In the genomic region with DNA sequence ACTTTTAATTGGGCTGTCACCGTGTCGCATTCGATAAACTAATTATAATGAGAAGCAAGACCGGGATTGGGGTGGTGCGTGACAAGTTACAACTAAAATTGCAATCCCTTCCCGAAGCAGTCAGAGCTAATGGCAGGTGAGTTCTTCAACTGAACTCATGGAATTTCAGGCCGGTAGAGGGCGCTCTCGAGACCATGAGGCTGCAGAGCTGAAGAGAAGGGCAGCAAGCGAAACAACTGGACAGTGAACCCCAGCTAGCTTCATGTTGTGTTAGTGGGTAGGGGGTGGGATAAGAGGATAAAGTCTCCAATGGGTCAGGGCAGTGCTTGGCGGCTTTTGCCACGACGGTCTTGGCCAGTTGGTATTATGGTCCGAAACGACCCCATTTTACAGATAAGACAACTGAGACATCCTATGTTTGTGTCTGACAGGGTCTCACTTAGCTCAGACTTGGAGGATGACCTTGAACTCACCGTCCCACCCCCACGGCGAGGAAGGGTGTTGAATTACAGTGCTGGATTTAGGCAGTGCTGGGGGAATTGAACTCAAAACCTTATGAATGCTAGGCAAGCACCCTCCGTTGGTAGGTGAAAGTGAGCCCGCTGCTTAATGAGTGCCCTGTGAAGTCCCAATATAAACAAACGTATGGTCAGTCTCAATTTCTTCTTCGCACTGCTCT, we compare ENCODE assay signal across 8 mouse cellular contexts. TPM values are rescaled to one million over a fixed set of nuclear protein-coding genes. Genes with fewer than 3 reads are reported as not detected.
DNase-seq lines count a peak whose midpoint lies in the region; ATAC-seq and TF ChIP-seq lines count a peak whose summit lies in the region.

No protein-coding gene starts in this region.

- DNase-seq in spleen, adult 2 months (ENCODE audit: low read depth in 1 of 2, low spot score in 2 of 2): peak in 1 of 2 experiments; percentile 10
- no peak for DNase-seq in spleen, adult 12 weeks (ENCODE audit: low spot score)
- peak; percentile 73 for DNase-seq in embryo, embryonic 9.5 days (ENCODE audit: extremely low spot score)
- DNase-seq in heart, adult 18-20 months: peak; percentile 69 to 84
- DNase-seq in kidney, adult 2 months: peak; percentile 90
- peak; percentile 86 for DNase-seq in limb, embryonic 11.5 days (ENCODE audit: low spot score)
- peak; percentile 93 for DNase-seq in midbrain, embryonic 14.5 days

- 19% methylated on average over 22 of the region's 22 CpGs for WGBS in spleen, adult 2 months
- 11% methylated on average over 22 of the region's 22 CpGs for WGBS in kidney, adult 2 months
- 11% methylated on average over 22 of the region's 22 CpGs for WGBS in limb, embryonic 11.5 days
- WGBS in midbrain, embryonic 14.5 days: 9% methylated on average over 22 of the region's 22 CpGs
- 11% methylated on average over 22 of the region's 22 CpGs for WGBS in stomach, embryonic 14.5 days

- ATAC-seq in limb, embryonic 11.5 days (ENCODE audit: insufficient number of reproducible peaks, low FRiP score, low TSS enrichment, low read depth): no peak
- ATAC-seq in midbrain, embryonic 14.5 days (ENCODE audit: low FRiP score, low TSS enrichment): peak; percentile 19; the same call in 1 of the 2 replicates
- no peak for ATAC-seq in stomach, embryonic 14.5 days (ENCODE audit: insufficient number of reproducible peaks, insufficient read depth, low FRiP score, low read depth)

- no peaks in the 10 kb centered on the region for H3K9me3 ChIP-seq in limb, embryonic 11.5 days (ENCODE audit: control insufficient read depth, low read length)
- H3K9me3 ChIP-seq in midbrain, embryonic 14.5 days (ENCODE audit: control insufficient read depth, low read length): no peaks in the 10 kb centered on the region
- no peaks in the 10 kb centered on the region for H3K9me3 ChIP-seq in stomach, embryonic 14.5 days (ENCODE audit: control insufficient read depth, low read depth, low read length)

- no peak for TF ChIP-seq POLR2A in spleen, adult 2 months (IDR thresholded peaks at IDR 0.05; ENCODE audit: low read depth, low read length)
- TF ChIP-seq POLR2A in kidney, adult 2 months (IDR thresholded peaks at IDR 0.05; ENCODE audit: low read depth, low read length): peak; percentile 2

- no peaks in the 10 kb centered on the region for H3K36me3 ChIP-seq in spleen, adult 2 months (ENCODE audit: control insufficient read depth, insufficient read depth, low read length)
- no peaks in the 10 kb centered on the region for H3K36me3 ChIP-seq in kidney, adult 2 months (ENCODE audit: control insufficient read depth, insufficient read depth, low read length)
- no peaks in the 10 kb centered on the region for H3K36me3 ChIP-seq in limb, embryonic 11.5 days (ENCODE audit: control insufficient read depth, insufficient read depth, low read length)
- peaks cover 7% of the 10 kb centered on the region for H3K36me3 ChIP-seq in midbrain, embryonic 14.5 days (ENCODE audit: control insufficient read depth, insufficient read depth, low read length)
- H3K36me3 ChIP-seq in stomach, embryonic 14.5 days (ENCODE audit: control insufficient read depth, insufficient read depth, low read length): no peaks in the 10 kb centered on the region

- peak; percentile 16; the same call in 1 of the 2 replicates for TF ChIP-seq CTCF in spleen, adult 2 months (IDR thresholded peaks at IDR 0.05; ENCODE audit: extremely low read depth, insufficient read depth, insufficient read length, insufficient replicate concordance)
- peak; percentile 74 for TF ChIP-seq CTCF in kidney, adult 2 months (conservative IDR thresholded peaks at IDR 0.05; ENCODE audit: insufficient read depth, insufficient read length, low read depth, low read length)

- H3K27ac ChIP-seq in spleen, adult 2 months (ENCODE audit: insufficient read depth, low read length): no peak overlapping the region
- peak overlapping the region; percentile 71 for H3K27ac ChIP-seq in kidney, adult 2 months (ENCODE audit: insufficient read depth, low read depth, low read length)
- no peak overlapping the region for H3K27ac ChIP-seq in limb, embryonic 11.5 days (replicated peaks; ENCODE audit: low read depth, low read length)
- H3K27ac ChIP-seq in midbrain, embryonic 14.5 days (replicated peaks; ENCODE audit: low read depth, low read length): peak overlapping the region; percentile 96
- H3K27ac ChIP-seq in stomach, embryonic 14.5 days (ENCODE audit: low read length): no peak overlapping the region

- H3K9ac ChIP-seq in limb, embryonic 11.5 days (ENCODE audit: low read length): no peak overlapping the region
- peak overlapping the region; percentile 95 for H3K9ac ChIP-seq in midbrain, embryonic 14.5 days (replicated peaks; ENCODE audit: low read length)
- H3K9ac ChIP-seq in stomach, embryonic 14.5 days (replicated peaks; ENCODE audit: low read depth, low read length): no peak overlapping the region

- no peak overlapping the region; the same call in 1 of the 2 replicates for H3K4me3 ChIP-seq in spleen, adult 2 months (ENCODE audit: extremely low read depth, insufficient read depth, insufficient read length)
- H3K4me3 ChIP-seq in kidney, adult 2 months (ENCODE audit: insufficient read depth, low read depth, low read length): peak overlapping the region; percentile 57
- H3K4me3 ChIP-seq in limb, embryonic 11.5 days (ENCODE audit: low read depth, low read length): no peak overlapping the region; the same call in 1 of the 2 replicates
- peak overlapping the region; percentile 57 for H3K4me3 ChIP-seq in midbrain, embryonic 14.5 days (replicated peaks; ENCODE audit: low read depth, low read length)
- H3K4me3 ChIP-seq in stomach, embryonic 14.5 days (ENCODE audit: low read depth, low read length): peak overlapping the region; percentile 50; the same call in 1 of the 2 replicates

- H3K27me3 ChIP-seq in spleen, adult 2 months (ENCODE audit: control insufficient read depth, insufficient read depth, low read length): no peaks in the 10 kb centered on the region; the same call in 1 of the 2 replicates
- no peaks in the 10 kb centered on the region for H3K27me3 ChIP-seq in kidney, adult 2 months (replicated peaks; ENCODE audit: control insufficient read depth, insufficient read depth, low read length)
- peaks cover 18% of the 10 kb centered on the region for H3K27me3 ChIP-seq in limb, embryonic 11.5 days (ENCODE audit: control insufficient read depth, insufficient read depth, low read length)
- H3K27me3 ChIP-seq in midbrain, embryonic 14.5 days (ENCODE audit: control insufficient read depth, insufficient read depth, low read length): no peaks in the 10 kb centered on the region
- H3K27me3 ChIP-seq in stomach, embryonic 14.5 days (ENCODE audit: control insufficient read depth, insufficient read depth, low read length): 0 out of 2 replicates have a peak, but pooled peaks cover 5% of the 10 kb centered on the region

- peak overlapping the region; percentile 94 for H3K4me2 ChIP-seq in limb, embryonic 11.5 days (ENCODE audit: low read depth, severe bottlenecking)
- peak overlapping the region; percentile 68 for H3K4me2 ChIP-seq in midbrain, embryonic 14.5 days (ENCODE audit: low read length)
- peak overlapping the region; percentile 73 for H3K4me2 ChIP-seq in stomach, embryonic 14.5 days (replicated peaks; ENCODE audit: low read depth, low read length)

- no peaks in the 10 kb centered on the region for H3K4me1 ChIP-seq in spleen, adult 2 months (ENCODE audit: control insufficient read depth, insufficient read depth, insufficient read length)
- peaks cover 6% of the 10 kb centered on the region; the same call in 1 of the 2 replicates for H3K4me1 ChIP-seq in kidney, adult 2 months (ENCODE audit: control insufficient read depth, insufficient read depth, low read length)
- H3K4me1 ChIP-seq in limb, embryonic 11.5 days (ENCODE audit: control insufficient read depth, insufficient read depth, low read length): no peaks in the 10 kb centered on the region
- H3K4me1 ChIP-seq in midbrain, embryonic 14.5 days (ENCODE audit: control insufficient read depth, insufficient read depth, low read length): peaks cover 10% of the 10 kb centered on the region
- no peaks in the 10 kb centered on the region for H3K4me1 ChIP-seq in stomach, embryonic 14.5 days (ENCODE audit: control insufficient read depth, insufficient read depth, low read length)

RNA-seq across cellular contexts. Expression of a gene that starts 1.3 kb away (rescaled TPM):
- polyA plus RNA-seq in spleen, adult 2 months (2012; rRNA removed): 0.06 and 0.11 TPM in 2 replicates
- under 1 TPM; 0.35 to 0.36 TPM for total RNA-seq in heart, adult 18-20 months (2021)
- 27.6 and 31.2 TPM in 2 replicates for polyA plus RNA-seq in kidney, adult 2 months (2012; rRNA removed)
- 0.05 and 0.07 TPM in 2 replicates for polyA plus RNA-seq in limb, embryonic 11.5 days (2014; fragmentation: Nextera tagmentation; extraction: Ambion mirVana)
- 14.1 and 20.5 TPM in 2 replicates for polyA plus RNA-seq in midbrain, embryonic 14.5 days (2014; fragmentation: Nextera tagmentation; extraction: Ambion mirVana)
- 0.20 and 0.42 TPM in 2 replicates for polyA plus RNA-seq in stomach, embryonic 14.5 days (2014; fragmentation: Nextera tagmentation; extraction: Ambion mirVana)

Comparison
In these comparisons a context has a peak if more than half of its experiments do, and no peak if none do; other contexts are left out.
1. H3K27ac ChIP-seq: peak in kidney, adult 2 months (single experiment) and midbrain, embryonic 14.5 days (single experiment); none in spleen, adult 2 months (single experiment), limb, embryonic 11.5 days (single experiment) and stomach, embryonic 14.5 days (single experiment).
2. H3K4me3 ChIP-seq: peak in kidney, adult 2 months (single experiment), midbrain, embryonic 14.5 days (single experiment) and stomach, embryonic 14.5 days (single experiment); none in spleen, adult 2 months (single experiment) and limb, embryonic 11.5 days (single experiment).
3. RNA of a gene that starts 1.3 kb away (polyA plus RNA-seq): 27.6 to 31.2 TPM in kidney, adult 2 months and 14.1 to 20.5 TPM in midbrain, embryonic 14.5 days; 0.20 to 0.42 TPM in stomach, embryonic 14.5 days, 0.06 to 0.11 TPM in spleen, adult 2 months and 0.05 to 0.07 TPM in limb, embryonic 11.5 days; every median in the first group is over 10 times any median in the second.
4. Peak in every context shown above with its lines, with median percentiles within 50 percentile points of each other: H3K4me2 ChIP-seq.